Mouse (Mus musculus) heart, postnatal 0 days (tissue): ENCODE results near the gene Skil. TPM values are rescaled to one million over a fixed set of nuclear protein-coding genes. Genes with fewer than 3 reads are reported as not detected.

Experiments
- ATAC-seq: fragments of 200-750 bp; cut with Nextera tagmentation; 2 replicates; pipeline ENCODE4 v1.8.0; 2017; ENCODE audit warnings: low read depth, moderate number of reproducible peaks, moderate library complexity; ENCODE audit not compliant: insufficient read depth
- DNase-seq: peaks from one replicate; pipeline ENCODE4 v3.0.0-alpha.2; 2016; ENCODE audit warnings: low spot score
- H3K27ac ChIP-seq: fragments of 300-500 bp; sonication (generic); 2 replicates; pipeline ENCODE4 v1.5.1; 2014; ENCODE audit warnings: low read depth, mild to moderate bottlenecking
- H3K27me3 ChIP-seq: fragments of 300-500 bp; sonication (generic); 2 replicates; pipeline ENCODE4 v1.6.1; 2014; ENCODE audit warnings: low read length, mixed read lengths; ENCODE audit not compliant: control insufficient read depth, insufficient read depth
- H3K36me3 ChIP-seq: fragments of 300-500 bp; sonication (generic); replicated peaks from 2 replicates; pipeline ENCODE4 v1.6.1; 2014; ENCODE audit warnings: low read length, mixed read lengths; ENCODE audit not compliant: control insufficient read depth, insufficient read depth
- H3K4me1 ChIP-seq: fragments of 300-500 bp; sonication (generic); 2 replicates; pipeline ENCODE4 v1.6.1; 2014; ENCODE audit warnings: antibody characterized with exemption; ENCODE audit not compliant: control insufficient read depth, insufficient read depth
- H3K4me2 ChIP-seq: fragments of 300-500 bp; sonication (generic); 2 replicates; pipeline ENCODE4 v1.6.1; 2014; ENCODE audit warnings: low read depth, mild to moderate bottlenecking, low read length, moderate library complexity
- H3K4me3 ChIP-seq: fragments of 300-500 bp; sonication (generic); 2 replicates; pipeline ENCODE4 v1.5.1; 2014; ENCODE audit warnings: low read depth, low read length
- H3K9ac ChIP-seq: fragments of 300-500 bp; sonication (generic); replicated peaks from 2 replicates; pipeline ENCODE4 v1.6.1; 2014; ENCODE audit warnings: low read depth, low read length, mixed read lengths
- H3K9me3 ChIP-seq: fragments of 300-500 bp; sonication (generic); replicated peaks from 2 replicates; pipeline ENCODE4 v1.6.1; 2016; ENCODE audit warnings: low read length; ENCODE audit not compliant: control insufficient read depth
- CTCF ChIP-seq: IDR thresholded peaks from 2 replicates; pipeline ENCODE4 v1.5.1; 2016; ENCODE audit warnings: antibody characterized with exemption, control low read depth, low read depth
- EP300 ChIP-seq: IDR thresholded peaks from 2 replicates; pipeline ENCODE4 v1.6.1; 2016; ENCODE audit warnings: antibody characterized with exemption, low read depth
- WGBS: fragments of 180-500 bp; shearing (Covaris S2); extraction: QIAGEN DNeasy Blood & Tissue Kit; methylation state at CpG from one replicate; pipeline ENCODE4 v1.1.7; 2014; 5-methylcytosine and 5-hydroxymethylcytosine counted together
- polyA plus RNA-seq: library from polyadenylated mRNA; unstranded; fragments of >200 nt; fragmentation: Nextera tagmentation; extraction: Ambion mirVana; gene quantifications from 2 replicates; pipeline ENCODE4 v1.2.1, GENCODE M21; 2015
- total RNA-seq: library from RNA; depleted of rRNA; stranded (reverse); fragments of >200 nt; gene quantifications from 2 replicates; pipeline ENCODE4 v1.2.3, GENCODE M21; 2014; ENCODE audit warnings: low replicate concordance

Skil gene
- total and polyA plus RNA-seq, 2 experiments from 2014 or later = 10.7 to 13.1 TPM

- Histone ChIP-seq H3K36me3 (no peaks in the 10 kb centered on the region), H3K4me1 (peaks cover 6% of the 10 kb centered on the region; the same call in 1 of the 2 replicates), H3K4me3 (no peak overlapping the region), H3K4me2 (no peak overlapping the region), H3K9ac (no peak overlapping the region), H3K9me3 (no peaks in the 10 kb centered on the region), H3K27me3 (no peaks in the 10 kb centered on the region), H3K27ac (no peak overlapping the region)
- 63% methylated on average over 10 of the region's 10 CpGs for WGBS
- TF ChIP-seq CTCF (no peak), EP300 (no peak)
- DNase-seq (no peak), ATAC-seq (peak; percentile 57; the same call in 1 of the 2 replicates)
Measured at GRCm38 (mm10) chr3:31079450-31079849, 15.4 kb upstream of the Skil start.

GRCm38 (mm10) chr3:31080791-31081502 is 13.9 kb upstream of the Skil start:
- no peak for ATAC-seq
- Histone ChIP-seq H3K9ac (no peak overlapping the region), H3K4me3 (no peak overlapping the region), H3K27ac (no peak overlapping the region), H3K4me2 (no peak overlapping the region), H3K36me3 (no peaks in the 10 kb centered on the region), H3K4me1 (peaks cover 6% of the 10 kb centered on the region; the same call in 1 of the 2 replicates), H3K27me3 (0 out of 2 replicates have a peak, but pooled peaks cover 4% of the 10 kb centered on the region), H3K9me3 (no peaks in the 10 kb centered on the region)
- DNase-seq = no peak
- TF ChIP-seq CTCF (no peak), EP300 (no peak)
- WGBS = 85% methylated on average over 10 of the region's 10 CpGs

GRCm38 (mm10) chr3:31082838-31083506 is 11.9 kb upstream of the Skil start:
- TF ChIP-seq CTCF = no peak
- no peak for TF ChIP-seq EP300
- Histone ChIP-seq H3K4me3 (no peak overlapping the region), H3K9ac (no peak overlapping the region), H3K36me3 (no peaks in the 10 kb centered on the region), H3K9me3 (no peaks in the 10 kb centered on the region), H3K27ac (no peak overlapping the region), H3K27me3 (0 out of 2 replicates have a peak, but pooled peaks cover 4% of the 10 kb centered on the region), H3K4me1 (peaks cover 6% of the 10 kb centered on the region; the same call in 1 of the 2 replicates), H3K4me2 (0 out of 2 replicates have a peak overlapping the region, but pooled peaks have one; percentile 34)
- WGBS = 85% methylated on average over 12 of the region's 13 CpGs
- ATAC-seq = no peak
- DNase-seq = no peak

GRCm38 (mm10) chr3:31083507-31084245 is 11.2 kb upstream of the Skil start:
- no peak overlapping the region for H3K9ac ChIP-seq
- peaks cover 6% of the 10 kb centered on the region; the same call in 1 of the 2 replicates for H3K4me1 ChIP-seq
- no peak for TF ChIP-seq CTCF
- TF ChIP-seq EP300 = no peak
- no peak for DNase-seq
- no peak overlapping the region for H3K4me3 ChIP-seq
- no peaks in the 10 kb centered on the region for H3K9me3 ChIP-seq
- no peak for ATAC-seq
- WGBS = 32% methylated on average over 12 of the region's 12 CpGs
- no peak overlapping the region for H3K27ac ChIP-seq
- H3K27me3 ChIP-seq = 0 out of 2 replicates have a peak, but pooled peaks cover 4% of the 10 kb centered on the region
- no peaks in the 10 kb centered on the region for H3K36me3 ChIP-seq
- peak overlapping the region; percentile 34; the same call in 1 of the 2 replicates for H3K4me2 ChIP-seq

GRCm38 (mm10) chr3:31085000-31085399 is 9.9 kb upstream of the Skil start:
- Histone ChIP-seq H3K27ac (no peak overlapping the region), H3K27me3 (0 out of 2 replicates have a peak, but pooled peaks cover 4% of the 10 kb centered on the region), H3K4me2 (no peak overlapping the region), H3K4me3 (no peak overlapping the region), H3K9ac (no peak overlapping the region), H3K36me3 (no peaks in the 10 kb centered on the region), H3K9me3 (no peaks in the 10 kb centered on the region), H3K4me1 (peaks cover 6% of the 10 kb centered on the region; the same call in 1 of the 2 replicates)
- ATAC-seq (no peak), DNase-seq (no peak)
- 89% methylated on average over 3 of the region's 3 CpGs for WGBS
- no peak for TF ChIP-seq CTCF
- TF ChIP-seq EP300 = no peak
